Mouse (Mus musculus) liver, adult 2 months (tissue): ENCODE data around the gene Ggps1.

ENCODE experiments used
- CTCF ChIP-seq: fragments of 200-500 bp; IDR thresholded peaks from 2 replicates; pipeline ENCODE4 v1.5.1; 2011; ENCODE audit warnings: low read depth, low read length, control low read depth
- POLR2A ChIP-seq: fragments of 200-500 bp; IDR thresholded peaks from 2 replicates; pipeline ENCODE4 v1.6.1; 2011; ENCODE audit warnings: low read length, control low read depth; ENCODE audit not compliant: insufficient read depth; ENCODE audit errors: extremely low read depth

GRCm38 (mm10) chr13:14065028-14065380 is 1.7 kb upstream of the Ggps1 start:
- no peak for TF ChIP-seq CTCF
- TF ChIP-seq POLR2A, result no peak
